Mouse (Mus musculus): ENCODE measurements around the gene Clic1.

Gene Clic1

DNA sequence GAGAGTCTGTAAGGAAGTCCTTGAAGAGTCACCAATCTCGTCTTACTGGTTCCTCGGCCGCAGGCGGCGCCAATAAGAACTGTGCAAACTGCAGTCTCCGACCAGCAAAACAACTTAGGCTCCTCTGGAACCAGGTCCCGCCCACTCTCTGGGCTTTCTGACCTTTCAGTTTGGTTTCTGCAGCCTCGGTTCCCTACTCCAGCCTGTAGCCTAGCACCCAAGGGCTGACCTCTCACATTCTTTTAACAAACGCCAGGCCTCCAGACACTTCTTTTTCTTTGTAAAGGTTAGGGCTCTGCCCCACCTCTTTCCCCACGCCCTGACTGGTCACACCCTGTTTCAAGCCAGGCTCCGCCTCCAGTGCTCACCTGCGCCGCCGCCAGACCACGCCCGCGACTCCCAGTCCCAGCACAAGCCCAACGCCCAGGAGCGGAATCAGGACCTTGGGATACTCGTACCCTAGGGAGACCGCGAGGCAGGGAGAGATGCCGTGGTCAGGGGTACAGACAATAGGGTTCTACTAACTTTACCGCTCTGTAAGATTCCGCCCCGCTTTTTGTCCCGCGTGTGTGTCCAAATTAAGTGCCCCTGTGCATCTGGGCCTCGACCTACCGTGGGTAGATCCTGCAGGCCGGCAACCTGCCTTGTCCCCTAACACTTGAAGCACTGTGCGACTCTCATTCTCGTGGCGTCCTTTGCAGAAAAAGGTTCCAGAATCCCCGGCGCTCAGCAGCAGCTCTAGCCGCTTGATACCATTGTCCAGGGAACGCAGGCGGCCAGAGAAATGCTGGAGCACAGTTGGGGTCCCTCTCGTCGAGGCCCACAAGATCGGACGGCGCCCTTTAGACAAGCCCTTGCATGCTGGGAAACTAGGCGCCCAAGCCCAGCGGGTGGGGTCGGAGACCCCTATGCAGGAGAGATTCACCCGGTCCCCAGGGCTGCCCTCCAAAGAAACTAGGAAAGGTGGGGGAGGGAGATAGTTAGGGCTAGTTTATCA, 15.5 kb downstream of the Clic1 start, which contains the start of gene Ly6g6c:
Gene Ly6g6c (plus strand): TSS at position 438 of the 997 bp plus-strand sequence.
- DNase-seq (ENCODE audit: low spot score in 2 of 2), result no peak

GRCm38 (mm10) chr17:35066084-35066483, 16.3 kb downstream of the Clic1 start, which contains the start of gene Mpig6b:
Gene Mpig6b, minus strand, starts transcription at chr17:35066184.
- DNase-seq (ENCODE audit: low spot score in 2 of 2), result no peak

DNA sequence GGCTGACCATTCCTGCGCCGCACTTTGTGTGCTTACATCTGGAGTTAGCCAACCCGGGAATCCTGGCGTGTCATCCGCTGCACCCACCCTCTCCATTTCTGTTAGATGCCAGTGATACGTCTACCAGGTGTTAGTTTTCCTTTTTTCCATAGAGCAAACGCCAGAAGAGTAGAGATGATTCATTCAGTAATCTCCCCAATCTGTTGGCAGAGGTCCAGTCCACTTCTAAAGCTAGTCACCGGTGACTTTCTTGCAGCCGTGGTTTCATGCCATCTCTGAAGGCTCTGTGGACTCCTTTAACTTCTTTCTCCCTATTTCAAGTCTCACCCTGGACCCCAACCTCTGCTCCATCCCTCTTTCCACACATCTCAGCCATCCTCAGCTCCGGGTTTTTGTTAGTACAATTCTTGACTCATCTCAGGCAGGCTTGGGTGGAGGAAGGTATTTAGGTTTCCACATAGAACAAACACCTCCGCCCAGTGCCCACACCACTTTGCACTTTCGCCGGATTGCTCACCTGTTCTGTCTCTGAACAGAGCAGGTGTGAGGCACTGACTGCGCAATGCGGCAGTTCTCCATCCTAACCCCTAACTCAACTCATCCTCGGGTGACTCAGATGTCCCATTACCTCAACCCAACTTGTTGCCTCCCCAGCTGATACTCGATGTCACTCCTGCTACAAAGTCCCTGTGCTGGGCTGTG, 18.6 kb downstream of the Clic1 start:
- DNase-seq (ENCODE audit: low spot score in 2 of 2), result no peak

DNA sequence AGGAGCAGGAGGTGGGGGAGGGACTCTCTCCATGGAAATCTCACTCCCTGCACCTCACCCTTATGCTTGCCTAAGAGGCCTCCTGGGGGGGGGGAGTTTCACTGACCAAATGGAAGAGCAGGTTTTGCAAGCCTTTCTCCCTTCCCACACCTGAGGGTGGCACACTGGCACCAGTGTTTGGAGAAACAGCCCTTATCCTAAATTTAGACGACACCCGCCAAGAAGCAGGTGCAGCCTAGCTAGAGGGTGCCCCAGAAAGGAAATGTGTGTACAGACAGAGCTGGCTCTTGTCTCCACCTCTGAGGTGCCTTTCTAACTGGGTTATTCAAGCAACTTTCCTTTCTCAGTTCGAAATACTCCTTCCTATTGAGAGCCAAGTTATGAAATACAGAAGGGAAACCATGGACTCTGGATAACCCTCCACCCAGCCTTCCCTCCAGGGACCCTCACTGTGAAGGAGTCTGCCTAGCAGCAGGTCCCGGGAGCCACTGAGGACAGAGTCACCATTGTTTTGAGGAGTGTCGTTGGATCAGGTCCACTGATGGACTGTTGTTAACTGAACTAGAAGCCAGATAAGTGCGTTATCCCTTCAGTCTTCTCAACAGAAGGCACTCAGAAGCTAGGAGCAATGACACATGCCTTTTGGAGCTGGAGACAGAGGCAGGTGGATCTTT, 20.9 kb downstream of the Clic1 start:
- DNase-seq (ENCODE audit: low spot score in 2 of 2), result no peak

DNA sequence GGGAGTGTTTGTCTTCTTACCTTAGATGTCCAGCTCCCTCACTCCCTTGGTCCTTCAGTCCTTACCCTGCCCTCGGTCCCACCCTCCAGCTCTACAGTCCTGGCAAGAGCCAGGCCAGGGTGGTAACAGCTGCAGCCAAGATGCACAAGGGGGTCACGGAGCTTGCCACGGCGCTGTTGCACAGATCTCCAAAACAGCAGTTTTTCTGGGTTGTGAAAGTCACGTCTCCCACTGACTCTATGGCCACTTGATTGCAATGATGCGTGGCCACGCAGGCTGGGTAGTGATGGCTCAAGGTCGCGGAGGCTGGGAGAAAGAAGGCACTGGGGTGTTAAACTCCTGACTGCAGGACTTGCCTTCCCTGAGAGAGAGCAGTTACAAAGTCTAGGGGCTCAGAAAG, 21.7 kb downstream of the Clic1 start:
- DNase-seq (ENCODE audit: low spot score in 2 of 2), result no peak

- no peak for DNase-seq (ENCODE audit: low spot score in 2 of 2)
Measured at GRCm38 (mm10) chr17:35074097-35074496, 24.3 kb downstream of the Clic1 start.

DNA sequence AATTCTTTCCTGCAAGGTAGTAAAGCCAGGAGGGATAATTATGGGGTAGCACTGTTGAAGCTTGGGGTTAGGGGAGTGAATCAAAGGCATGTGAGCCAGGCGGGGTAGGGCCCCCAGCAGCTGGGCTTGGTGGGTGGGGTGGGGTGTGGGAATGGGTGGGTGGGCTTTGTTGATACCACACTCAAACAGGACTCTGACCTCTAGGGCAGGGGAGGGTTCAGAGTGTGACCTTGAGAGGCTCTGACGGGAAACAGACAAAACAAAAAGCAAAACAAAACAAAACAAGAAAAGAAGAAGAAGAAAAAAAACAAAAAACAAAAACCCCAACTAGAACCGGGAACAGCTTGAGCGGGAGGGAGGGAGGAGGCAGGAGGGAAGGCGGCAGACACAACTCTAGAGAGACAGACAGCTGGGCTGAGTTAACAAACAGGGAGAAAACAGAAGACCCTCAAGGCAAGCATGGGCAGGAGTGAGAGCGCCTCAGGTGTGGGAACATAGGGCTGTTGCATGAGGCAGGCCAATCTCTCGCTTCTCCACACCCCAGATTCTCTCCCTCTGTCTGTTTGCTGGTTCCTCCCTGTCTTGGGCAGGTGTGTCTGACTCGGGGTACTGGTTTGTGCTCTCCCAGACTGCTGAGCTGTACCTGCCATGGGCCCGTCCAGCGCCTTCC, 26.9 kb downstream of the Clic1 start, which contains the start of gene Ly6g6e:
Gene Ly6g6e (plus strand): TSS at position 396 of the 670 bp plus-strand sequence.
- DNase-seq (ENCODE audit: low spot score in 2 of 2), result no peak

DNA sequence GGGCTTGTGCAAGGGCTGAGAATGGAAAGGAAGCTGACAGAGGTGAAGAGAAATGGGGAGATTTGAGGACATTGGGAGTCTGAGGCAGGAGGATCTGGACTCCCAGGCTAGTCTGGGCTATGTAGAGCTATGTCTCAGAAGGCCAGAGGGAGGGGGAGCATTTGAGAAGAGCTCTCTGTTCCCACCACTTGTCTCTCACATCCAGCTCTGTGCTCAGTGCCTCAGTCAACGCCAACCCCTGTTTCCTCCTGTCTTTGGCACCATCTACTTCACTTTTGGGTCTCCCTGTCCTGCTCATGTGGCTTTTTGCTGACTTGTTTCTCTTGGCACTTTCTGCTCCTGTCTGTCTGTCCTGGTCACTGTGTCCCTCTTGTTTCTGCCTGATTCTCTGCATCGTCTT, 27.5 kb downstream of the Clic1 start:
- DNase-seq (ENCODE audit: low spot score in 2 of 2), result no peak

DNA sequence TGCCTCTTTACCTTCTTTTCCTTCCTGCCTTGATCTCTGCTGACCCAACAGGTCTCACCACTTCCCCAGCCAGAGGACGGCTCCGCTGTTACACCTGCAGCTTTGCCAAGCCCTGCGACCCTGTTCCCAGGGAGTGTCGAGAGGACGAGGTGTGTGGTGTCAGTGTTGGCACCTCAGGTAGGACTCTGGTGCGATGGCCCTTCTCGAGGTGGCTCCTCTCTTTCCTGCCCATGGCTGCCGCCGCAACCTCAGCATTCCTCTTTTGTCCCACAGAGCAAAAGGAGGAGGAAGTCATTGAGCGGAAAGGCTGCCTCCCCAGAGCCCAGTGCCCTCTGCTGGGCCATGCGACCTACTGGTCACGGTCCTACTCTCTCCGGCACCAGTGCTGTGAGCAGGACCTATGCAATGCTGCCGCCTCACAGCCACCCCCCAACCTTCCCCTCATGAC, 28.0 kb downstream of the Clic1 start, which contains the start of gene Ly6g6d:
Gene Ly6g6d (minus strand): TSS at position 280 of the 448 bp plus-strand sequence.
- no peak for DNase-seq (ENCODE audit: low spot score in 2 of 2)

DNA sequence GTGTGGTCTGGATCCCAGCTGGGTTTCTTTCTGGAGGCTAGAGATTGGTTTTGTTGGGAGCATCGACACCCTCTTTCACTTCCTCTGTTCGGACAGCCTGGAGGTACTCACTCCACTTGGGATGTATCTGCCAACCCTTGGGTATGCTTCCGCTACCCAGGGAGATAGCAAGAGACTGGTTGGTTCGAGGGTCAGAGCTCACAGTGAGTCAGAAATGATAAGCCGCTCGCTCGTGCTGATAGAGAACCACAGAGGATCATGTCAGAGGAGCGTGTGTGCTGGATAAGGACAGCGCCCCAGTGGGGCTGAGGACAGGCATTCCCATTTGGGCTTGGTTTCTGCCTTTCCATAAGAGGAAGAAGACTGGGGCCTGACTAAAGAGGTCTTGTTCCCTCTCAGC, 30.0 kb downstream of the Clic1 start:
- DNase-seq (ENCODE audit: low spot score in 2 of 2), result no peak

DNA sequence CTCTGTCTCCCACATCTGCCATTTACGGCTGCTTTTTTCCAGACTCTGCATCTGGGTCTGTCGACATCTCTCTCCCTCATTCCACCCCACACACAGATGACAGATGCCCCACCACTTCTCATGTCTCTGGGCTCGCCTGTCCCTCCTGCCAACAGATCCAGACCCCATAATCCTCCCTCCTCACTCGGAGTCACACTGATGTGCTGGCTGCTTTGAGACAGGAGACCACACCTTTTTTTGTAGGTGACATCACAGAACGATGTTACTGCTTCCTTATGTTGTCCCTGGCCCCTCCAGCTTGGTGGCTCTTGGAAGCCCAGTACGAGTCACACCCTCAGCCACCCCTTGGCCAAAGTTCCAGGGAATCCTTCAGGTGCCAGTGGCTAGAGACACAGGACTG, 30.5 kb downstream of the Clic1 start:
- no peak for DNase-seq (ENCODE audit: low spot score in 2 of 2)

- DNase-seq (ENCODE audit: low spot score in 2 of 2), result no peak
Measured at GRCm38 (mm10) chr17:35080710-35081109, 30.9 kb downstream of the Clic1 start.

- no peak for DNase-seq (ENCODE audit: low spot score in 2 of 2)
Measured at GRCm38 (mm10) chr17:35082841-35083576, 33.2 kb downstream of the Clic1 start.

DNA sequence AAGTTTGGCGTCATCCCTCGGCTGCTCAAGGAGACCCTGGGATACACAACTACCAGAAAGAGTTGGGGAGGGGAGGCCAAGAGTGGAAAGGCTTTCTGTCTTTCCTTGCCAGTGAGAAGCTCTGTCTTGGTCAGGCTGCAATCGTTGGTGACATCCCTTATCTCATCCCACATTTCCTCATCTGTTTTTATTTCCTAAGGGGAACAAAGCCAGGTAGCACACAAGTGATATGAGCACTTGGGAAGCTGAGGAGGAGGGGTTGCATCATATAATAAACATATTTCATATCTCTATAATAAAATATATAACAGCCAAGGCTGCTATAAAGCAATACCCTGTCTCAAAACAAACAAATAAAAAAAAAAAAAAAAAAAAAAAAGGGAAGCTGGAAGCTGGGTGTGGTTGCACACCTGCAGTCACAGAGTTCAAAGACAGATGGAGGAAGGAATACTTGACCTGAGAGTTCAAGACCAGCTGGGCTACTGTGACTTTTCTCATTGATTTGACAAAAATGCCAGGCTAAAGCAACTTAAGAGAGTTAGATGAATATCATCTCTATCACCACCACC, 34.2 kb downstream of the Clic1 start:
- no peak for DNase-seq (ENCODE audit: low spot score in 2 of 2)

- no peak for DNase-seq (ENCODE audit: low spot score in 2 of 2)
Measured at GRCm38 (mm10) chr17:35085208-35085865, 35.6 kb downstream of the Clic1 start, which contains the start of gene Ly6g6f. Gene Ly6g6f, minus strand, starts transcription at chr17:35085610.

- no peak for DNase-seq (ENCODE audit: low spot score in 2 of 2)
Measured at GRCm38 (mm10) chr17:35088151-35088550, 38.4 kb downstream of the Clic1 start.

GRCm38 (mm10) chr17:35088825-35089644, 39.3 kb downstream of the Clic1 start, which contains the start of gene Abhd16a:
Gene Abhd16a, plus strand, starts transcription at chr17:35089263.
- peak; percentile 87 to 91 for DNase-seq (ENCODE audit: low spot score in 2 of 2)

DNA sequence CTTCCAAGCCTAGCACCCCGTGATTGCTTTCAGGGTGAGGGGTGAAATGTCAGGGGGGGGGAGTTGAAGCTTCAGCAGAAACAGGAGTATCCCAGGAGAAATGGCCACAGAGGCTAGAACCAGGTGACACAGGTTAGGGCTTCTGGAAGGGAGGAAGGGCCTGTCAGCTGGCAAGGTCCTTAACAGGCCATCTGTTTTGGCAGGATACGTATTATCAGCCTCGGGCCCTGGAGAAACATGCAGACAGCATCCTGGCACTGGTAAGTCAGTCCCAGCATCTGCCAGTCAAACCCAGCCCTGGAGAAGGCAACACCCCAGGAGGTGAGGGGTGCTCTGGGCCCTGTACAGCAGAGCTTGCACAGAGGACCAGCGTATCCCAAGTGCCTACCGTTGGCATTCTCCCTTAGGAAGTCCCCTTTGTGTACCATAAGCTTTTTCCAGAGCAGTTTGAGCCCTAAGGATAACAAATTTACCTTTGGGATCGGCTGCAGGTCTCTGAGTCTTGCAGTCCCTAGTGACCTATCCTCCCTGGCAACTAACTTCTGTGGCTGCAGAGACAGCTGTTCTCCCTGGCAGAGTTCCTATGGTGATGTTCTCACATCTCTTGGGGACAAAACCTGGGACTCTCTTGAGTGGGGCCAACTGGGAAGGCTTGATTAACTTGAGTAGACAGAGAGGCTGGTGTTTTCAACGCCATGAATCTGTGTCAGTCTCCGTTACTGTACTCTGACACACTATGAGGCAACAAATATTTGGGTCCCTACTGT, 40.6 kb downstream of the Clic1 start:
- no peak for DNase-seq (ENCODE audit: low spot score in 2 of 2)
